Mouse (Mus musculus) hindbrain, embryonic 11.5 days (tissue): ENCODE measurements around the gene Ugt1a10. TPM values are rescaled to one million over a fixed set of nuclear protein-coding genes. Genes with fewer than 3 reads are reported as not detected.

Experiments
- ATAC-seq: fragments of 200-750 bp; cut with Nextera tagmentation; 2 replicates; pipeline ENCODE4 v1.8.0; 2017; ENCODE audit warnings: mild to moderate bottlenecking, moderate TSS enrichment, moderate library complexity; ENCODE audit not compliant: low FRiP score
- DNase-seq: peaks from one replicate; pipeline ENCODE4 v3.0.0-alpha.2; 2015; ENCODE audit warnings: low spot score
- H3K27ac ChIP-seq: fragments of 300-500 bp; sonication (generic); 2 replicates; pipeline ENCODE4 v1.5.1; 2014; ENCODE audit warnings: mild to moderate bottlenecking, low read depth, low read length
- H3K27me3 ChIP-seq: fragments of 300-500 bp; sonication (generic); 2 replicates; pipeline ENCODE4 v1.6.1; 2014; ENCODE audit warnings: mild to moderate bottlenecking, low read length, moderate library complexity, mixed read lengths; ENCODE audit not compliant: control insufficient read depth, insufficient read depth
- H3K36me3 ChIP-seq: fragments of 300-500 bp; sonication (generic); 2 replicates; pipeline ENCODE4 v1.6.1; 2014; ENCODE audit warnings: mild to moderate bottlenecking, low read length, moderate library complexity, mixed read lengths; ENCODE audit not compliant: control insufficient read depth, insufficient read depth
- H3K4me1 ChIP-seq: fragments of 300-500 bp; sonication (generic); replicated peaks from 2 replicates; pipeline ENCODE4 v1.6.1; 2014; ENCODE audit warnings: low read length, mixed read lengths; ENCODE audit not compliant: control insufficient read depth, insufficient read depth
- H3K4me2 ChIP-seq: fragments of 300-500 bp; sonication (generic); replicated peaks from 2 replicates; pipeline ENCODE4 v1.6.1; 2014; ENCODE audit warnings: mild to moderate bottlenecking, low read depth, low read length
- H3K4me3 ChIP-seq: fragments of 300-500 bp; sonication (generic); 2 replicates; pipeline ENCODE4 v1.5.1; 2014; ENCODE audit warnings: low read depth, low read length
- H3K9ac ChIP-seq: fragments of 300-500 bp; sonication (generic); 2 replicates; pipeline ENCODE4 v1.6.1; 2014; ENCODE audit warnings: low read depth, low read length
- H3K9me3 ChIP-seq: fragments of 300-500 bp; sonication (generic); 2 replicates; pipeline ENCODE4 v1.6.1; 2016; ENCODE audit warnings: low read length; ENCODE audit not compliant: control insufficient read depth
- WGBS: fragments of 180-500 bp; shearing (Covaris S2); extraction: QIAGEN DNeasy Blood & Tissue Kit; methylation state at CpG from one replicate; pipeline ENCODE4 v1.1.7; 2014; 5-methylcytosine and 5-hydroxymethylcytosine counted together
- polyA plus RNA-seq: library from polyadenylated mRNA; unstranded; fragments of >200 nt; fragmentation: Nextera tagmentation; extraction: Ambion mirVana; gene quantifications from 2 replicates; pipeline ENCODE4 v1.2.1, GENCODE M21; 2014

Ugt1a10 gene
- polyA plus RNA-seq, 1 experiment from 2014 or later = not detected

DNA sequence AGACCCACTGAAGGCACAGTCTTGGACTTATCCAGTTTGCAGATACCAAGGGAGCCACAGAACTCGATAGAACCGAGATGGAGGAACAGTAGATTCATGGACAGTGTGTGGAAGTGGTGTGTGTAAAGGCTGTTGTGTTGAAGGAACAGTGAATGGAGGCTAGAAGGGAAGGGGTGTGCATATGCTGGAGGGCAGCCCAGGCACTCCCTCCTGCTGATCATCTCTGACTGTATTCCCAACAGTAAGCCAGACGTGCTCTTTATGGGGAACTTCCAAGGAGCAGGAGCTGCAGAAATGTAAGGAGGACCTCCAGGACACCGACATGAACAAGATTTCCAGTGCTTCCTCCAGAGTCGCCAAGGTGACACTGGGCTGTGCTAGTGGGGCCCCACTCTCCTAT lies 194.8 kb downstream of the Ugt1a10 start:
- no peak overlapping the region for H3K27ac ChIP-seq
- WGBS = 80% methylated on average over 5 of the region's 5 CpGs
- no peak for ATAC-seq
- H3K4me2 ChIP-seq = no peak overlapping the region
- no peaks in the 10 kb centered on the region for H3K27me3 ChIP-seq
- H3K4me1 ChIP-seq = no peaks in the 10 kb centered on the region
- H3K9me3 ChIP-seq = peaks cover 93% of the 10 kb centered on the region
- H3K36me3 ChIP-seq = no peaks in the 10 kb centered on the region
- H3K4me3 ChIP-seq = no peak overlapping the region
- no peak for DNase-seq
- H3K9ac ChIP-seq = no peak overlapping the region

GRCm38 (mm10) chr1:88253106-88253505 lies 197.9 kb downstream of the Ugt1a10 start:
- Histone ChIP-seq H3K36me3 (peaks cover 6% of the 10 kb centered on the region; the same call in 1 of the 2 replicates), H3K27ac (no peak overlapping the region), H3K4me3 (no peak overlapping the region), H3K4me1 (no peaks in the 10 kb centered on the region), H3K4me2 (no peak overlapping the region), H3K9ac (no peak overlapping the region), H3K27me3 (no peaks in the 10 kb centered on the region), H3K9me3 (peaks cover 93% of the 10 kb centered on the region)
- DNase-seq (no peak), ATAC-seq (no peak)
- whole genome bisulfite sequencing = 78% methylated on average over 8 of the region's 8 CpGs

GRCm38 (mm10) chr1:88253540-88253939 lies 198.4 kb downstream of the Ugt1a10 start:
- no peak overlapping the region for H3K4me2 ChIP-seq
- DNase-seq (no peak), ATAC-seq (no peak)
- peaks cover 89% of the 10 kb centered on the region for H3K9me3 ChIP-seq
- H3K36me3 ChIP-seq = peaks cover 6% of the 10 kb centered on the region; the same call in 1 of the 2 replicates
- H3K4me1 ChIP-seq = no peaks in the 10 kb centered on the region
- H3K27me3 ChIP-seq = no peaks in the 10 kb centered on the region
- H3K4me3 ChIP-seq = no peak overlapping the region
- no peak overlapping the region for H3K27ac ChIP-seq
- 74% methylated on average over 6 of the region's 6 CpGs for WGBS
- H3K9ac ChIP-seq = no peak overlapping the region

- Histone ChIP-seq H3K4me1 (no peaks in the 10 kb centered on the region), H3K27ac (no peak overlapping the region), H3K36me3 (peaks cover 8% of the 10 kb centered on the region; the same call in 1 of the 2 replicates), H3K9ac (no peak overlapping the region), H3K4me2 (no peak overlapping the region), H3K27me3 (no peaks in the 10 kb centered on the region), H3K4me3 (no peak overlapping the region), H3K9me3 (peaks cover 81% of the 10 kb centered on the region)
- DNase-seq (no peak), ATAC-seq (no peak)
- 87% methylated on average over 12 of the region's 12 CpGs for WGBS
Measured at GRCm38 (mm10) chr1:88254793-88255465, 199.7 kb downstream of the Ugt1a10 start.

- H3K27me3 ChIP-seq = no peaks in the 10 kb centered on the region
- no peak overlapping the region for H3K4me3 ChIP-seq
- no peaks in the 10 kb centered on the region for H3K4me1 ChIP-seq
- H3K4me2 ChIP-seq = no peak overlapping the region
- H3K9ac ChIP-seq = no peak overlapping the region
- peaks cover 77% of the 10 kb centered on the region for H3K9me3 ChIP-seq
- ATAC-seq (no peak), DNase-seq (no peak)
- 57% methylated on average over 2 of the region's 2 CpGs for WGBS
- H3K27ac ChIP-seq = no peak overlapping the region
- peaks cover 8% of the 10 kb centered on the region; the same call in 1 of the 2 replicates for H3K36me3 ChIP-seq
Measured at GRCm38 (mm10) chr1:88255466-88255857, 200.3 kb downstream of the Ugt1a10 start.

DNA sequence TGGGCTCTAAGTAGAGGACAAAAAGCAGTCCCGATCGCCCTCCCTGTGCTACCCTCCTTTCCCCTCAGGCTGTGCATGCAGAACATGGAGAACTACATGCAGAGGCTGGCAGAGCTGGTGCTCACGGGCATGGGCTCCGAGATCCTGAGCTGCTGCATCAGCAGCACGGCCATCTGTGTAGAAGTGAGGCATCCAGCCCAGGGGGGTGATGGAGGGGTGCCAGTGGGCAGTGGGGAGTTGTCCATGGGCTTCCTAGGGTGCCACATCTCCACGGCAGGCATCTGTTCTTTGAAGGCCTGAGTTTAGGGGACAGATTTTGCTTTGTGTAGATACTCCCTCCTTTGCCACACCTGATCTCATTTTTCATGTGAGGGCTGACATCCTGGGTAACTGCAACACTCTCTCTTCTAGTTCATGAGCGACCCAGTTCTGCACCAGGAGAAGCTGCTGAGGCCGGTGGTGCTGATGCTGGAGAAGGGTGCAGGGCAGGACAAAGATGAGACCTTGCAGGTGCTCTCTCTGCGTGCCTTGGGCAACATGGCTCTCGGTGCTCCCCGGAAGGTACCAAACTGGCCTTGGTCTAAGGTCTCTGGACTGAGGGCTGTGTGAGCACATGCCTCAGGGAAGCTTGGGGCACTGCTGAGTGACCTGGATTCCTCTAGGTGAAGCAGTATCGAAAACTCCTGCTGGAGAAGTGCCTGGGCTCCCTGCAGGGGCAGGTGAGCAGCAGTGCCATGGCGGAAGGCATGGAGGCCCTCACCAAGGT lies 201.0 kb downstream of the Ugt1a10 start:
- 82% methylated on average over 13 of the region's 13 CpGs for WGBS
- Histone ChIP-seq H3K27ac (no peak overlapping the region), H3K9me3 (peaks cover 77% of the 10 kb centered on the region), H3K27me3 (no peaks in the 10 kb centered on the region), H3K9ac (no peak overlapping the region), H3K36me3 (peaks cover 10% of the 10 kb centered on the region), H3K4me2 (no peak overlapping the region), H3K4me1 (no peaks in the 10 kb centered on the region), H3K4me3 (no peak overlapping the region)
- ATAC-seq (no peak), DNase-seq (no peak)

DNA sequence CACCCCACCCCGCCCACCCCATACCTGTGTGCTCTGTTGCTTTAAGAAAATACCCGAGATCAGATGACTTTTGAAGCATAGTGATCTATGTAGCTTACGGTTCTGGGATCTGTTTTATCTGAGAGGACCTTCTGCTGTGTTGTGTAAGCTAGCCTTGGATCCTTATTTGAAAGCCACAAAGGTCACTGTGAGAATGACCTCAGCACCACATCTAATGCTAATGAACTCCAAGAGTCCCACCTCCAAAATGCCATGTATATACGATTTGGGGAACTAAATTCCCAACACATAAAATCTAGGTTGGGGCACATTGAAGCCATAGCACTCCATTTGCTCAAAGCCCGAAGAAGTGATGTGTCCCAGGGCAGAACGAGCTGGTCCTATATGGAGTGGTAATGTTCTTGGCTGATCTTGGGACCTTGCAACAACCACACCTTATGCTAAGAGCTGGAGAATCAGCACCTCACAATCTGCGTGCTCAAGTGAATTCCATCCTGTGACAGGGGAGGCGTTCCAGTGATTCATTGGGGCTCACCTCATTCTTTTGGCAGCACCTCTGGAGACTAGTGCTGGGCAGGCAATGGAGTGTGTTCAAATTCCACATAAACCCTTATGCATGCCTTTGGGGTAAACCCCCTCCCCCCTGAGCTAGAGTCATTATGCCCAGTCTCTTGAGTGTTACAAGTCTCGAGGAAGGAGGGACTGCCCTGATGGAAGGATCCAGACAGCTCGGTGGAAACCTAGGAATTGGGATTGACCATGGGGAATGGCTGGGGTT lies 201.9 kb downstream of the Ugt1a10 start:
- Histone ChIP-seq H3K9me3 (peaks cover 72% of the 10 kb centered on the region), H3K27me3 (no peaks in the 10 kb centered on the region), H3K9ac (no peak overlapping the region), H3K4me1 (no peaks in the 10 kb centered on the region), H3K36me3 (peaks cover 15% of the 10 kb centered on the region), H3K4me3 (no peak overlapping the region), H3K27ac (no peak overlapping the region), H3K4me2 (no peak overlapping the region)
- DNase-seq (no peak), ATAC-seq (no peak)
- 81% methylated on average over 10 of the region's 10 CpGs for WGBS

GRCm38 (mm10) chr1:88257681-88258080 lies 202.5 kb downstream of the Ugt1a10 start:
- WGBS = 80% methylated on average over 6 of the region's 6 CpGs
- Histone ChIP-seq H3K4me3 (no peak overlapping the region), H3K36me3 (peaks cover 18% of the 10 kb centered on the region), H3K4me1 (no peaks in the 10 kb centered on the region), H3K9me3 (peaks cover 66% of the 10 kb centered on the region), H3K27ac (no peak overlapping the region), H3K4me2 (no peak overlapping the region), H3K9ac (no peak overlapping the region), H3K27me3 (no peaks in the 10 kb centered on the region)
- DNase-seq (no peak), ATAC-seq (no peak)
